Mouse (Mus musculus) lung, postnatal 14 days (tissue): ENCODE measurements around the gene Zfp184.

Experiments
- DNase-seq: peaks from one replicate; pipeline ENCODE4 v3.0.0; 2021

Gene Zfp184

GRCm38 (mm10) chr13:21993957-21994738 is 49.3 kb downstream of the Zfp184 start:
- DNase-seq = peak; percentile 23

- DNase-seq = no peak
These were observed 50.0 kb downstream of the Zfp184 start for GRCm38 (mm10) chr13:21994896-21995295.

GRCm38 (mm10) chr13:21995331-21995914 is 50.5 kb downstream of the Zfp184 start:
- peak; percentile 26 for DNase-seq

GRCm38 (mm10) chr13:21996101-21996839 is 51.4 kb downstream of the Zfp184 start:
- DNase-seq = no peak

GRCm38 (mm10) chr13:21996840-21997185 is 51.9 kb downstream of the Zfp184 start:
- no peak for DNase-seq

- DNase-seq = no peak
These were observed 52.4 kb downstream of the Zfp184 start for GRCm38 (mm10) chr13:21997201-21997820.

GRCm38 (mm10) chr13:21997821-21998220 is 52.9 kb downstream of the Zfp184 start:
- no peak for DNase-seq

- DNase-seq = no peak
These were observed 53.5 kb downstream of the Zfp184 start for GRCm38 (mm10) chr13:21998412-21998811.

- no peak for DNase-seq
These were observed 54.3 kb downstream of the Zfp184 start for GRCm38 (mm10) chr13:21999147-21999546.

- no peak for DNase-seq
These were observed 56.5 kb downstream of the Zfp184 start for GRCm38 (mm10) chr13:22001346-22001745.

- no peak for DNase-seq
These were observed 56.9 kb downstream of the Zfp184 start for GRCm38 (mm10) chr13:22001823-22002222.

GRCm38 (mm10) chr13:22005605-22006333 is 60.9 kb downstream of the Zfp184 start:
- DNase-seq = peak; percentile 52

- peak; percentile 60 for DNase-seq
These were observed 61.6 kb downstream of the Zfp184 start for GRCm38 (mm10) chr13:22006334-22007120.

GRCm38 (mm10) chr13:22007121-22007510 is 62.2 kb downstream of the Zfp184 start:
- no peak for DNase-seq

- no peak for DNase-seq
These were observed 63.0 kb downstream of the Zfp184 start for GRCm38 (mm10) chr13:22007872-22008271.

GRCm38 (mm10) chr13:22008707-22009106 is 63.8 kb downstream of the Zfp184 start:
- DNase-seq = no peak

- DNase-seq = no peak
These were observed 64.7 kb downstream of the Zfp184 start, which contains the start of gene Prss16 for GRCm38 (mm10) chr13:22009642-22010041. Gene Prss16 (minus strand): TSS chr13:22009742.
